Mouse (Mus musculus) intestine, embryonic 14.5 days (tissue): ENCODE measurements at regions not wholly inside any gene's neighbourhood (a gene's known extent, or its start where the extent isn't known, plus 50 kb on each side); places are given as distances from the start of the nearest gene placed in this dataset.

ENCODE experiments used
- ATAC-seq: fragments of 200-750 bp; cut with Nextera tagmentation; replicated peaks from 2 replicates; pipeline ENCODE4 v1.8.0; 2017; ENCODE audit warnings: low read depth, moderate number of reproducible peaks, moderate TSS enrichment, moderate library complexity; ENCODE audit not compliant: low FRiP score, low TSS enrichment
- DNase-seq: peaks from one replicate; pipeline ENCODE4 v3.0.0-alpha.2; 2018; ENCODE audit warnings: low spot score
- H3K27ac ChIP-seq: fragments of 300-500 bp; sonication (generic); 2 replicates; pipeline ENCODE4 v1.5.1; 2014; ENCODE audit warnings: low read depth, mild to moderate bottlenecking, control low read depth
- H3K27me3 ChIP-seq: fragments of 300-500 bp; sonication (generic); replicated peaks from 2 replicates; pipeline ENCODE4 v1.6.1; 2014; ENCODE audit warnings: low read length, control low read depth; ENCODE audit not compliant: control insufficient read depth, insufficient read depth
- H3K36me3 ChIP-seq: fragments of 300-500 bp; sonication (generic); 2 replicates; pipeline ENCODE4 v1.6.1; 2014; ENCODE audit warnings: low read length, control low read depth; ENCODE audit not compliant: control insufficient read depth, insufficient read depth
- H3K4me1 ChIP-seq: fragments of 300-500 bp; sonication (generic); replicated peaks from 2 replicates; pipeline ENCODE4 v1.6.1; 2014; ENCODE audit warnings: low read length, control low read depth, mixed read lengths; ENCODE audit not compliant: control insufficient read depth, insufficient read depth
- H3K4me2 ChIP-seq: fragments of 300-500 bp; sonication (generic); 2 replicates; pipeline ENCODE4 v1.6.1; 2014; ENCODE audit warnings: low read length
- H3K4me3 ChIP-seq: fragments of 300-500 bp; sonication (generic); 2 replicates; pipeline ENCODE4 v1.5.1; 2014; ENCODE audit warnings: low read depth, low read length, control low read depth, mixed read lengths
- H3K9ac ChIP-seq: fragments of 300-500 bp; sonication (generic); 2 replicates; pipeline ENCODE4 v1.6.1; 2014; ENCODE audit warnings: mild to moderate bottlenecking, low read length
- H3K9me3 ChIP-seq: fragments of 300-500 bp; sonication (generic); 2 replicates; pipeline ENCODE4 v1.6.1; 2016; ENCODE audit warnings: low read length, control low read depth; ENCODE audit not compliant: control insufficient read depth
- WGBS: fragments of 180-500 bp; shearing (Covaris S2); extraction: QIAGEN DNeasy Blood & Tissue Kit; methylation state at CpG from one replicate; pipeline ENCODE4 v1.1.7; 2014; 5-methylcytosine and 5-hydroxymethylcytosine counted together

DNA sequence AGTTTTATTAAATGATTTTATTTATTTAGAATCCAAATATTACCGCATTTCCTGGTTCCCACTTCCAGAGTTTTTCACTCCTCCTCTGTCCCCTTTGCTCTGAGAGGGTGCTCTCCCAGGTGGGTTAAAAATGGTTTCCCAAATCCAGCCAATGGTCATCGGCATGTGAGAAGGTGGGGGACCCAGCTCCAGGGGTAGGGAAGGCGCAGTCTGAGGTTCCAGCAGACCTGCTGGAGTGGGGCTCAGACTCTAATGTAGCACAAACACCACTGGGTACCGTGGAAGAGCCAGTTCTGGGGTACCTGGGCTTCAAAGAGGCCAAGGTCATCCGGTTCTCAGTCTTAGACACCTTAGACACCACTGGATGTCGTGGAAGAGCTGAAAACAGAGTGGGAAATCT lies 875.6 kb downstream of the Fscb start:
- Histone ChIP-seq H3K9me3 (no peaks in the 10 kb centered on the region), H3K27me3 (no peaks in the 10 kb centered on the region), H3K4me3 (no peak overlapping the region), H3K27ac (no peak overlapping the region), H3K4me1 (no peaks in the 10 kb centered on the region), H3K36me3 (no peaks in the 10 kb centered on the region), H3K9ac (no peak overlapping the region), H3K4me2 (no peak overlapping the region)
- no peak for ATAC-seq
- no peak for DNase-seq
- WGBS, result 81% methylated on average over 6 of the region's 6 CpGs

DNA sequence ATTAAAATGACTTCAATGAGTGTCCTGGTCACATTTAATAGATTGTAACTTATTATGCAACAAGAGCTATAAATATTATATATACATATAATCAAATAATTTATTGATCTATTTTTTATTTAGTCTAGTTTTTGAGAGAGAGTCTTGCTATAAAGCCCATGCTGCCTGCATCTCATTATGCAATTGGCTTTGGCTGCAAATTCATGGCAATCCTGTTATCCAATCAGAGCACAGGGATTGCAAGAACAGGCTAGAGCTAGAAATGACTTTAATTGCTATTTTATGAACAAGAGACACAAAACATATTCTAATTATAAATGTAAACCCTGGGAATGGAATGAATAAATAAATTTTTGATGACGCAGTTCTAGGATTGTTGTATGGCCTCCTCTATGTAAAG lies 919.8 kb downstream of the Fscb start:
- no peaks in the 10 kb centered on the region for H3K36me3 ChIP-seq
- no peak overlapping the region for H3K4me3 ChIP-seq
- DNase-seq (no peak), ATAC-seq (no peak)
- H3K9me3 ChIP-seq, result no peaks in the 10 kb centered on the region
- 86% methylated on average over 1 of the region's 1 CpGs for WGBS
- H3K4me2 ChIP-seq, result no peak overlapping the region
- no peaks in the 10 kb centered on the region for H3K4me1 ChIP-seq
- H3K27me3 ChIP-seq, result no peaks in the 10 kb centered on the region
- H3K9ac ChIP-seq, result no peak overlapping the region
- no peak overlapping the region for H3K27ac ChIP-seq

DNA sequence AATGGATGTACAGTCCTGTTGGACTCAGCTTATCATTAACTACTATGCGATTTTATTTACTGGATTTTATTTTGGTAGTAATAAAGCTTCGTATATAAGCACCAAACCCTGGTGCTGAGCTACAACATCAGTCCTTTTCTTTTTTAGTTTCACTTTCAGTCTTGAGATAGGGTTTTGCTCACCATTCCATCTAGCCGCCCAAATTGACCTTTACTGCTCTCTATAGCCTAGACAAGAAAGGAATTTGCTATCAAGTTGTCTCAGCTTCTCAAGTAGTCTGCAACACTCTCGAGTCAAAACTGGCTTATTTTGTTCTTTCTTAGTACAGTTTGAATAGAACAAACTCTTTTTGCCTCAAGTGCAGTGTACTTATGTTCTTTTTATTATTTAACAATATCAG lies 921.7 kb downstream of the Fscb start:
- Histone ChIP-seq H3K27ac (no peak overlapping the region), H3K4me1 (no peaks in the 10 kb centered on the region), H3K9me3 (no peaks in the 10 kb centered on the region), H3K36me3 (no peaks in the 10 kb centered on the region), H3K4me2 (peak overlapping the region; percentile 34), H3K4me3 (no peak overlapping the region), H3K27me3 (no peaks in the 10 kb centered on the region), H3K9ac (no peak overlapping the region)
- ATAC-seq, result no peak
- 64% methylated on average over 4 of the region's 4 CpGs for WGBS
- DNase-seq, result no peak

DNA sequence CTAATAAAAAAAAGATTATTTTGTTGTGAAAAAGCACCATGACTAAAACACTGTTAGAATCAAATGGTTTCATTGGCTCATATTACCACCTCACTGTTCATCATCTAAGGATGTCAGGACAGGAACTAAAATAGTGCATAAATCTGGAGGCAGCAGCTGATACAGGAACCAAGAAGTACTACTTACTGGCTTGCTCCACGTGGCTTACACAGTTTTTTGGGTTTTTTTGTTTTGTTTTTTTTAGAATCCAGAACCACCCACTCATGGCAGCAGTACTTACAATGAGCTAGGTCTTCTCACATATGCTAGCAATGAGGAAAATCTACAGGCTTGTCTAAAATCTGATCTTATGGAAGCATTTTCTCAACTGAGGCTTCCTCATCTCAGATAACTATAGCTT lies 940.4 kb downstream of the Fscb start:
- WGBS, result 49% methylated on average over 1 of the region's 1 CpGs
- H3K9me3 ChIP-seq, result no peaks in the 10 kb centered on the region

DNA sequence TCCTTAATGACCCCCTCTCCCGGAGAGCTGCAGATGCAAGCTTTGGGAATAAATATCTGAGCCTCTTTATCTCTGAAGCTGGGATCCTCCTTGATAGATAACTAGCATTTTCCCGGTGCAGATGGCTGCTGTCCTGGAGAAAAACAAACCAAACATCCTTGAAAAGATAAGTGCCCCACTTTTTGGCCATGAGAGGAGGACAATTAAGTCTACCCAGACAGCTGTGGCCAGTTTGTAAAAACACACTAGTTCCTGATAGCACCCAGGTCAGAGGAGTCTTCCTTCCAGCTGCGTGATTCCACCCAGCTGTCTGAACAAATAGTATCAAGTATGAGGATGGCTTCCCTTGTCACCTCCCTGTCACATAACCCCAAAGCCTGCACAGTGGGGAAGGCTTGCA lies 970.7 kb downstream of the Fscb start:
- no peaks in the 10 kb centered on the region for H3K9me3 ChIP-seq
- H3K9ac ChIP-seq, result no peak overlapping the region
- WGBS, result 22% methylated on average over 3 of the region's 3 CpGs
- H3K27ac ChIP-seq, result no peak overlapping the region
- H3K36me3 ChIP-seq, result no peaks in the 10 kb centered on the region
- no peak overlapping the region for H3K4me3 ChIP-seq
- no peaks in the 10 kb centered on the region for H3K4me1 ChIP-seq
- no peak overlapping the region for H3K4me2 ChIP-seq
- ATAC-seq (no peak), DNase-seq (no peak)
- no peaks in the 10 kb centered on the region for H3K27me3 ChIP-seq

More for the DNA sequence above, 940.4 kb downstream of the Fscb start:
- H3K9ac ChIP-seq, result no peak overlapping the region
- no peak overlapping the region for H3K4me2 ChIP-seq
- ATAC-seq (no peak), DNase-seq (no peak)
- H3K27me3 ChIP-seq, result no peaks in the 10 kb centered on the region
- no peaks in the 10 kb centered on the region for H3K4me1 ChIP-seq
- H3K36me3 ChIP-seq, result no peaks in the 10 kb centered on the region
- no peak overlapping the region for H3K27ac ChIP-seq
- no peak overlapping the region for H3K4me3 ChIP-seq

DNA sequence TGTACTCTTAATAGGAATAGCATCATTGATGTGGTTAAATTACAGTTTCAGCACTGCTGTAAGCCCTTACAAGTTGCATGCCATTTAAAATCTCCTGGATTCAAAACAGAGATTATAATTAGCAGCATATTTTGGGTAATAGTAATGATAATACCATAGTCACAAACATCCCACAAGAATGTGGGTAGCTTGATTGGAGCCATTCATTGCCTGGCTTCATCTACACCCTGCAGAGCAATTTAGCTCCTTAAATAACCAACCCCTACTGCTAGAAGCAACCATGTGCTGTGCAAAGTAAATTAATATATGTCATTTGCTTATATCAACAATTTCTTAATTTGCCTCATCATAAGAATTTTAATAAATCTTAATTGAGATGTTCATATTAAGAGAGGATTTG lies 984.1 kb downstream of the Fscb start:
- Histone ChIP-seq H3K27ac (no peak overlapping the region), H3K4me3 (no peak overlapping the region), H3K9me3 (no peaks in the 10 kb centered on the region), H3K27me3 (no peaks in the 10 kb centered on the region), H3K4me1 (no peaks in the 10 kb centered on the region), H3K4me2 (no peak overlapping the region), H3K36me3 (no peaks in the 10 kb centered on the region), H3K9ac (no peak overlapping the region)
- no peak for ATAC-seq
- no peak for DNase-seq

DNA sequence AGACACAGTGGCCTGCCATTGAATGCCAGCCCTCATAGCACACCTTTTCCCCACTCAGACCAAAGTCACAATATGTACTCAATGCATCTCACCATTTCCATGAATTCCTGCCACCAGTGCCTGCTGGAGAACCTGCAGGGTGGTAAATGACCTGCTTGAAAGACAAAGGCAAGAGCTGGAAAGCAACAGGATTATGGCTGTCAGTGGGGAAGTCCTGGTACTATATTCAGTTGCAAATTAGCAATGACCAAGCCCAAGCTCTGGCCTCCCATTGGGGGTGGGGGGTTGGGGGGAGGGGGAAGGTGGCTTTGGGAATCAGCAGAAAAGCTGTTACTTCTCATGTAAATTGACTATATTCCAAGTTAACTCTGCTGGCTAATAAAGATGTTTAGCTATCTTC lies 990.4 kb downstream of the Fscb start:
- no peak for DNase-seq
- H3K4me2 ChIP-seq, result no peak overlapping the region
- no peak for ATAC-seq
- no peak overlapping the region for H3K4me3 ChIP-seq
- no peaks in the 10 kb centered on the region for H3K9me3 ChIP-seq
- no peaks in the 10 kb centered on the region for H3K27me3 ChIP-seq
- no peaks in the 10 kb centered on the region for H3K36me3 ChIP-seq
- no peak overlapping the region for H3K27ac ChIP-seq
- no peaks in the 10 kb centered on the region for H3K4me1 ChIP-seq
- no peak overlapping the region for H3K9ac ChIP-seq

DNA sequence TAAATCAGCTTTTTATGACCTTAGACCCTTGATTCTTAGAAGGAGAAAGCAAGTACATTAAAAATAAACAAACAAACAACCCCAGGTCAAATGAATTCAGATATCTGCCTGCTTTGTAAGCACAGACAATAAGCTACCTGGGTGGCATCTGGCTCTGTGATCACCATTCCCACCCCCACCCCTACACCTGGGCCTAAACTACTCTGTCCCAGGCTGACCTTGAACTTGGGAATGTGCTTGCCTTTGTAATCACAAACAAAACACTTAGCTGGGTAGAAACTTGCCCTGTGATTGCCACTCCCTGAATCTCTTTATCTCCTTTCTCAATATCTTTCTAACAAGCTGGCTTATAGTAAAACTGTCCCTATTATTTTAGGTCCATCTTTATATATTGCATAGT lies 1005.6 kb downstream of the Fscb start:
- Histone ChIP-seq H3K27ac (no peak overlapping the region), H3K9ac (no peak overlapping the region), H3K9me3 (no peaks in the 10 kb centered on the region), H3K36me3 (no peaks in the 10 kb centered on the region), H3K4me3 (no peak overlapping the region), H3K27me3 (no peaks in the 10 kb centered on the region), H3K4me1 (no peaks in the 10 kb centered on the region), H3K4me2 (no peak overlapping the region)
- ATAC-seq (no peak), DNase-seq (no peak)
